Mouse (Mus musculus): Measurements from ENCODE around the gene Ppil6.

The Ppil6 gene

GRCm38 (mm10) chr10:41489708-41490517, at the start of gene Ppil6, which contains the start of gene Smpd2:
Gene Ppil6, plus strand, starts transcription at chr10:41490439.
Gene Smpd2, minus strand, starts transcription at chr10:41490369.
- DNase-seq: peak; percentile 97 to 98

- no peak for DNase-seq
Observed at GRCm38 (mm10) chr10:41448216-41448615, 42.0 kb upstream of the Ppil6 start.

- peak; percentile 46 to 60 for DNase-seq
Observed at GRCm38 (mm10) chr10:41449684-41450083, 40.6 kb upstream of the Ppil6 start.

- peak; percentile 97 to 98 for DNase-seq
Observed at GRCm38 (mm10) chr10:41450137-41450670, 40.0 kb upstream of the Ppil6 start, which contains the start of gene Zbtb24. Gene Zbtb24, plus strand, starts transcription at chr10:41450383.

GRCm38 (mm10) chr10:41450780-41451522, 39.3 kb upstream of the Ppil6 start:
- DNase-seq: no peak

- peak; percentile 70 to 86 for DNase-seq
Observed at GRCm38 (mm10) chr10:41451656-41452055, 38.6 kb upstream of the Ppil6 start.

GRCm38 (mm10) chr10:41452791-41453190, 37.4 kb upstream of the Ppil6 start:
- no peak for DNase-seq

GRCm38 (mm10) chr10:41459990-41460389, 30.2 kb upstream of the Ppil6 start:
- DNase-seq: no peak

- no peak for DNase-seq
Observed at GRCm38 (mm10) chr10:41460501-41460900, 29.7 kb upstream of the Ppil6 start.

- no peak for DNase-seq
Observed at GRCm38 (mm10) chr10:41461057-41461722, 29.0 kb upstream of the Ppil6 start.

- no peak for DNase-seq
Observed at GRCm38 (mm10) chr10:41464401-41464955, 25.8 kb upstream of the Ppil6 start.

- DNase-seq: no peak
Observed at GRCm38 (mm10) chr10:41467325-41467724, 22.9 kb upstream of the Ppil6 start.

- no peak for DNase-seq
Observed at GRCm38 (mm10) chr10:41470693-41471092, 19.5 kb upstream of the Ppil6 start.

GRCm38 (mm10) chr10:41472534-41472933, 17.7 kb upstream of the Ppil6 start:
- DNase-seq: no peak

- DNase-seq: no peak
Observed at GRCm38 (mm10) chr10:41472962-41473481, 17.2 kb upstream of the Ppil6 start.

GRCm38 (mm10) chr10:41473782-41474468, 16.3 kb upstream of the Ppil6 start:
- peak in 1 of 2 experiments; percentile 28 for DNase-seq

- DNase-seq: no peak
Observed at GRCm38 (mm10) chr10:41474981-41475391, 15.3 kb upstream of the Ppil6 start.

- DNase-seq: peak; percentile 54 to 72
Observed at GRCm38 (mm10) chr10:41476171-41477017, 13.8 kb upstream of the Ppil6 start, which contains the start of gene Mical1. Gene Mical1, plus strand, starts transcription at chr10:41476314.

GRCm38 (mm10) chr10:41477018-41477277, 13.3 kb upstream of the Ppil6 start:
- DNase-seq: no peak

- DNase-seq: peak; percentile 69 to 79
Observed at GRCm38 (mm10) chr10:41477278-41478181, 12.7 kb upstream of the Ppil6 start.

All from kidney, postnatal 25 days (tissue).